Mouse (Mus musculus): ENCODE results near the gene Iffo2.

DNA sequence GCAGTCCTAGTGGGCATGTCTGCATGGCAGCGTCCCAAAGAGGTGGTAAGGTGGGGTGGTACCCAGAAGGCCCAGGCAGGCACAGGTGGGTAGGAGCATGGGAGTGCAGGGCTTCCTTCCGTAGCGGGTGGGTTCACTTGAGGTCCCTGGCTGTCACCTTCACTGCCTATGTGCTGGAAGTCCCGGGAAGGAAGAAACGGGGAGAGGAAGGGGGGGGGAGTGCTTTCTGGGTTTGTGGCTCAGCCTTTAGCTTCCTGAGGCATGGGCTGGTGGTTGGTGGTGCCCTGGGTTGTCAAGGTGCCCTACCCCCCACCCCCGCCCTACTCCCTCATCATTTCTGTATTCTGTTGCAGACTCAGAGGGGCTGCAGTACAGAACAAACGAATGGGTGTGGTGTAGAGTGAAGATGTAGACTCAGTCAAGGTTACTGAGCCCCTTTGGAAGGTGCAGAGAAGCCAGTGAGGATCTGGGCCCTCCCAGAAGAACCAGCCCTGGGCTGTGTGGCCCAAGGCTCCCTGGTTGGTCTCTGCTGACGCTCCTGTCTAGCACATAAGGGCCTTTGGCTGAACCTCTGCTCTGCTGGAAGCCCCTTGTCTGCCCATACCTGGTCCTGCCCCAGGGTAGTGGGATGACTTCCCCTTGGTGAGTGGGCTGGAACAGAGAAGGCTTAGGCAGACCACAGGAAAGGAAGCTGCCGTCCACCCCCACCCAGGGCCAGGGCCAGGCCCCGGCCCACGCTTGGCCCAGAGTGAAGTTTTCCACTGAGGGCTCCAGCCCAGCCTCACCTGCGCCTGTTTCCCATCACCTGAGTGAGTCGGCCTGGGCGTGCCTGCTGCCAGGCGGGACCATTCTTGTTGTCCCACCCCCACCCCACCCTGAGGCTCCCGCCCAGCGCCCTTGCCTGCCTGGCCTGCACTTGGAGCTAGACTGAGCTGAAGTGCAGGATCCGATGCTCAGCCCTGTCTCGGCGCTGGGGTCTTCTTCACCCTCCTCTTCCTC lies 67.2 kb downstream of the Iffo2 start:
- TF ChIP-seq CTCF (IDR thresholded peaks at IDR 0.05; ENCODE audit: control insufficient read depth, insufficient read depth, low read length) = no peak
- no peak for TF ChIP-seq POLR2A (IDR thresholded peaks at IDR 0.05; ENCODE audit: borderline replicate concordance, control insufficient read depth, low read depth, low read length)

Measured in bone marrow, adult 2 months (tissue).